Mouse (Mus musculus): ENCODE results near the gene Hist1h4m.
"Not testable (repeated sequence)": the region's sequence is repeated elsewhere in the genome, so short reads cannot be mapped to it uniquely, and the experiment has no call there.

GRCm38 (mm10) chr13:21850696-21851095, 39.1 kb downstream of the Hist1h4m start:
- not testable (repeated sequence) for TF ChIP-seq CTCF, POLR2A (IDR thresholded peaks at IDR 0.05; ENCODE audit: insufficient read depth, low read depth, low read length)

Measured in olfactory bulb, adult 2 months (tissue).